Mouse (Mus musculus): ENCODE measurements around the gene Tsks.

The Tsks gene

DNA sequence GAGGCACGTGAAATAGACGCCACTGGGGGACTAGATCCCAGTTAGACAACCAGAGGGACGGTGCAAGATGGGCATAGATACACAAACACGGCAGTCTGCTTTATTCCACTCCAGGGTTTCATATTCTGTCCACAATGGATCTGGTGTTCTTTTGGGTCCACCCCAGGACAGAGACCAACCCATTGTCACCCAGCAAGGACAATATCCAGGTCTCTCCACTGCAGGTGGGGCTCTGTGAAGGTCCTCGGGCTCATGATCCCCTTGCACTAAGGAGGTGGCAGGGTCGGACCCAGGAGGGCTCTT lies 32.1 kb downstream of the Tsks start:
- no peak for DNase-seq (ENCODE audit: low read depth, low spot score)

DNA sequence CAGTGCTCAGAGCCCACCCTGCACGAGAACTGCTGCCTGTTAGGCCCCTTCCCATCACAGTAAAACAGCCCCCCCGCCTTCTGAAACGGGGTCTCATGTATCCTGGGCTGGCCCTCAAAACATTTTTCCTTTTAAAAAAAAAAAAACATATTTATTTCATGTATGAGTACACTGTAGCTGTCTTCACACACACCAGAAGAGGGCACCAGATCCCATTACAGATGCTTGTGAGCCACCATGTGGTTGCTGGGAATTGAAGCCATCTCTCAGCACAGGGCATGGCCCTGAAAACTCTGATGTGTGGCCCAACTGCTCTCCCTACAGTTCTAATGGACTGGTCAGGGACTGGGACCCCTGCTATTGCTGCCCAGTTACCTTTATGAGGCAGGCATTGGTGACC lies 35.3 kb downstream of the Tsks start:
- DNase-seq (ENCODE audit: low read depth, low spot score) = no peak

DNA sequence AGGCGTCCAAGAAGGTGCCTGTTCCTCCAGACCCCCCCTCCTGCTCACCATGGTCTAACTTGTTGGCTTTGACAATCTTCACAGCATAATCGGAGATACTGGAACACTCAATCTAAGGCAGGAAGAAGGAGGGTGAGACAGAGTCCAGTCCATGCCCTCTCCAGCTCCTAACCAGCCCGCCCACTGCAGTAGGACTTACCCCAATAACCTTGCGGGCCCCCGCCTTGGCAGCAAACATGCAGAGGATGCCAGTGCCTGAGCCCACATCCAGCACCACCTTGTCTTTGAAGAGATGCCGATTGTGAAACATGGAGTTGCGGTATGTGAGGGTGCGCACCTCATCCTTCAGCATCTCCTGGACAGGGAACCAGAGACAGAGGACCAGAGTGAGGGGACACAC lies 38.5 kb downstream of the Tsks start:
- DNase-seq (ENCODE audit: low read depth, low spot score) = no peak

DNA sequence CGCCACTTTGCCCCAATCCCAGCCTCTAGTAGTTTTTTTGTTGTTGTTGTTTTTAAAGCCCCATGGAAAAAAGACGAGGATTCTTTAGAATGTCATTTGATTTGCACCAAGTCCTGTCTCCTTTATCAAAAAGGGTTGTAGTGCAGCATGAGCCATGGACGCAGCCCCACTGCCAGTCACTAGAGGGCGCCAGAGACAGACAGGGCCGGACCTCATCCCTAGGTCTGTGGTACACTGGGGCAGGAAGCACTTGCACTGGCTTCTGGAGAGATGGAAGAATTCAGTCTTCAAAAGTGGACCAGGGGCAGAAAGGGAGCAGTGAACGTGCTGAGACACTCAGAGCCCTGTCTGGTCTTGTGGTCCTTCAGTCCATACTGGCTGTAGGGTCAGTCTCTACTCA lies 40.1 kb downstream of the Tsks start:
- no peak for DNase-seq (ENCODE audit: low read depth, low spot score)

DNA sequence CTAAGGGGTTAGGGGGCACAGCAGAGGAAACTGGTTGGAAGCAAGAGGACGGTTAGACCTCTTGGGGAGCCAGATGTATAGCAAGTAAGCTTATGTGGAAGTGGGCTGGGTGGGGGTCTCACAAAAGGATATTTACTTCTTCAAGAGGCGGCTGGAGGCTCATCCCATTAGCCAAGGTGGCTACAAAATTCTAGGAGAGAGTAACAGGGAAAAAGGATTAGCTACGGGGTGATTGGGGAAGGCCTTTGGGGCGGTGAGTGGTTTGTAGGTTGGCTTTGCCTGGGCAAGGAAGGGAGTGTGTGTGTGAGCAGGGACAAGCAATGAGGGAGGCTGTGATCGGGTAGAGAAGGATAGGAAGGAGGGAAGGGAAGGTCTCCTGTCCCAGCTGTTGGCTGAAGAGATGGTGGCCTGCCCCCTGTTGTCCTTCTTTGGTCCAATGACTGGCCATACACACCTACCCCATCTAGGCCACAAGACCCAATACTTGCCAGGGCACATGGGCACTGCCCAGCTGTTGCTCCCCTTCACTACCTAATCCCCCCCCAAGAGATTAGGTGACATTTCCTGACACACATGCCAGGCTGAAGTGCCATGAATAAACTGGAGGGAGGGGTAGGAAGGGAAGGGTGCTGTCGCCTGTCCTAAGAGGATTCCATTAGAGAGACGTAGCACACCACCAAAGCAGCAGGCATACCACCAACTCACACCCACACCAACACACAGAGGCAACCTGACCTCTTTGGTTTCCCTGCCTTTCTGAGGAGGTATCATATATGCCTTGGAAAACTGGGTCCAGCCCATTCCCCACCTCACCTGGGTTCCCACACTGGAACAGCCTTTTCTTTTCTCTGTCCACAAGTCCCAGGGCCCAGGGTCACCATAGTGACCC lies 41.2 kb downstream of the Tsks start:
- no peak for DNase-seq (ENCODE audit: low read depth, low spot score)

DNA sequence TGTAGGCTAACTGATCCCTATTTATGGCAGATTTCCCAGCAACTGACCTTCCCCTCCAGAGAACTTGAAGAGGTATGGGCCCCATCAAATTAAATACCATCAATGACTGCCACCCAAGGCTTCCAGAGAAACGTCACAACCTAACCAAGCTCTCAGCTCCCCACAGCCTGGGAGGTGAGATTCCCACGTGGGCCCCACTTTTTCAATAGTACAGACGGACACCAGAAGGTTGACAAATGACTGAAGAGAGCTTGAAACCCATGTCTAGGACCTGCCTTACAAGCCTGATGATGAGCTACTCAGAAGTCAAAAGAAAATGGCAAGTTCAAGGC lies 41.8 kb downstream of the Tsks start:
- no peak for DNase-seq (ENCODE audit: low read depth, low spot score)

DNA sequence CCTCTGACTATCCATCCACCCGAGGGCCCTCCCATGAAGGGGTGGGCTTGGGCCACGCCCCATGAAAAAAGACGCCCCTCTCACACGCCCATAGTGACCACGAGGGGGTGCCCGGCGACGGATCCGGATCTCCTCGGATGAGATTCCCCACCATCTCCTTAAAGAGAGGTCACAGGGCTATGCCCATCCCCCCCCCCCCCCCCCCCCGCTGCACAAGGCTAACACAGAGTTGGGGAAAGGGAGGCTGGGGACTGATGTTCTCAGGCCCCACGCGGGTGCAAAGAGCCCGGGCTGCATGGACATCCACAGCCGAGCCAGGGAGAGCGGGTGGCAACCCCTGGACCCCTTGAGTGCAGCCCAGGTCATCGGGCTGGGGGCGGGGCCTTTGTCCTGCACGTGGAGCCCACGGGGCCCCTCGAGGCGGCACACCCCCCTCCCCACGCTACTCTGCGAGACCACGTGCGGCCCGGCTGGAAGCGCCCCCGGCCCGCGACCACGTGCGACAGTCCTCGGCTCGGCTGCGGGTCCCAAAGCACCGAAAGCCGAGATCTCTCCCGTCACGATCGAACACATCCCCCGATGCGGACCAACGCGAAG lies 42.7 kb downstream of the Tsks start:
- no peak for DNase-seq (ENCODE audit: low read depth, low spot score)

DNA sequence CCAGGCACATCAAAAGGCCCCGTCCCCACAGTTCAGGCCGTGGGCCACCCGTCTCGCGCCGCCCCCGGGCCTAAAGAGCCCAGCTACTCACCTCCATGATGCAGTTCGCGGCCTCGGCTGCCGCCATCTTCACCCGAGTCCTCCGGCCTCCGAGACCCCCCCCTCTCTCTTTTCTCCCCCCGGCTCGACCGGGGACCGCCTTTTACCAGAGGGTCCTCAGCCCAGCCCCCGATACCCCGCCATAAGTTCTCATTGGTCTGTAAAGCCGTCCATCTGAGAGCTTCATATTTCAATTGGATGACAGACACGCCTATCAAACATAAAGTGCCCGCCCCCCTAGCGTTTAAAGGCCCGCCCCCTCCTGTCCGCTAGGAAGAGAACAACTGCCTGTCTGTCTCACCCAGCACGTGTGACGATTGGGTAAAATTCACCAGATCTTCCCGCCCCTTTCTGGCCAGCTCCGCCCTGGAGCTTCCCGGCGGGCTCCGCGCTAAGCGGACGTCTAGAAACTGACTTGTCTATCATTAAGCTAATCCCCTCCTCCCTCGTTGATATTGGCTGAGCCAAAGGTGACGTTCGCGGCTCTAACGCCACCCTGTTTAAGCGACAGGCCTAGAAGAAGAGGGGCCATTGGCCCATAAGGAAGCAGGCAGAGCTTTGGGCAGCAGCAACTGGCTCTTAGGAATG lies 43.3 kb downstream of the Tsks start, which contains the start of gene Prmt1:
Gene Prmt1, minus strand, starts transcription at position 377 of the 687 bp plus-strand sequence.
- DNase-seq (ENCODE audit: low read depth, low spot score) = peak; percentile 100

DNA sequence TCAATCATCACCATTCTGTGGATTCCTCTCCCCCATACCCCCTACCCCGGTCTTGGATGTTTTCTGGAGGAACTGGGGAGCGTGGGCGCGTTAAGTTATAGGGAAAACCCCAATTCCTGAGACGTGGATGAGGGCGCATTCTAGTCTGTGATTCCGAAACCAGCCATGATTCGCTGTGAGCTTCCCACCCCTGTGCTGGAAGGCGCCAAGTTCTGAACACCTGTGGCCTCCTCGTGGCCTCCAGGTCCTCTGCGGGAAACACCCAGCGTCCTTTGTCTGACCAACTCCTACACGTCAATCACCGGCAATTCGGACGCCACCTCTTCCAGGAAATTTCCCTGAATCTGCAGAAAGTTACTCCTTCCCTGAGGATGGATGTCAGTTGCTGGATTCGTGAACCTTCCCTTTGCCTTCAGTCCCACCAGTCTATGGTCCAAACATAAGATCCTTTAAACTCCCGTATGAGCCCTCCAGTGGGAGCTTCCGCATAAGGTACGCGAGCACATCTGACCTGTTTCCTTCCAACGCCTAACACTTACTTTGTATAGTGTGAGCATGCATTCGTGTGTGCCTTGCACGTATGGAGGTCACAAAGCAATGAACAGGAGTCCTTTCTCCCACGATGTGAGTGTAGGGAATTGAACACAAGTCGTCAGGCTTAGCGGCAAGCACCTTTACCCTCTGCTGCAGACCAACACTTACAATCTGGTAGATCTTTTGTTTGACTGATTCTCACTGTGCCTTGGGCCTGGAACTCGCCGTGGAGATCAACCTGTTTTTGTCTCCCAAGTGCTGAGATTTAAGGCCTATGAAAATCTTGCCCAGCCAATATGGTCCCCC lies 44.1 kb downstream of the Tsks start:
- no peak for DNase-seq (ENCODE audit: low read depth, low spot score)

DNA sequence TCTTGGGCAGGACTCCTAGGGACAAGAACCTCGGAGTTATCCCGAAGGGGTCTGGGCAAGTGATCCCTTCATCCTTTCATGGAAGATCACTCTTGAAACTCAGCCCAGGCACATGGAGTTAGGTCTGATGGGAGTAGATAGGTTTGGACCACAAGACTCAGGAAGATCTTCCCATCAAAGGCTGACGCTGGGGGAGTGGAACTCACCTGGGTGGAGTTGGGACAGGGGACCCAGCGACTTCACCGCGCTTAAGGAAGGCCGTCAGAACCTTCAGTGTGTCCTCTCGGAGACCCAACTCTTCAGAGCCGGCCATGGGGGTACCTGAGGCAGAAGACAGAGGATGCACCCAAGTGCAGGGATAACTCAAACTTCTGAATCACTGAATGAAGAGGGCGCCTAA lies 53.7 kb downstream of the Tsks start:
- DNase-seq (ENCODE audit: low read depth, low spot score) = no peak

DNA sequence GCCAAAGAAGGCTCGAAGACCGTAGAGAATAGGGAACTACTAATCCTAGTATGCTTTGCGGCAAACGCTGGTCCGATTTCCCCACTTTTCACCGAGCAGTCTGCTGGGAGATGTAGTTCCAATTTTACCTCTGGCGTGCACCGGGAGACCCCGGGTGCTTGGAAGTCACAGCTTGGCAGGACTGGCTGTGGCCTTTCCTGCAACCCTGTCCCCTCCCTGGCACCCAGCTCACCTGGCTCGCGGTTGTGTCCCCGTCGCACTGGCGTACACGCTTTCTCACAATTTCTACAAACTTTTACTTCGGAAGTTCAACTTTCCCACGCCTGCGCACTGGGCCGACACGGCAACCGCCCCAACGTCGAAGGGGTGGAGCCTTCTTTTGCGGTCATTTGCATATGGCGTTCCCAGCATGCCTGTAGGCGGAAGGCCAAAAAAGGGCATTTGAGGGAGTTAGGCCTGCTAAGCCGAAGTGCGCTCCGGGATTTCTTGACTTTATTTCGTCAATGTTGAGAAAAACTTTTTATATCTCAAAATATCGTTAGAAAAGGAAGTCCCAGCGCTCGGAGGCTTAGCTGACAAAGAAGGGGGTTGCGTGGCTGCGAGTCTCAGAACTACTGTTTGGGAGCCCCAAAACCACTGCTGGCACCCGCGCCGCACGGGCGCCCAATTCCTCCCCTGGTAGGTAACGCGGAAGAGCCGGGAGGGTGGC lies 54.4 kb downstream of the Tsks start, which contains the start of gene Irf3:
Gene Irf3, plus strand, starts transcription at position 418 of the 709 bp plus-strand sequence.
- peak; percentile 97 for DNase-seq (ENCODE audit: low read depth, low spot score)

DNA sequence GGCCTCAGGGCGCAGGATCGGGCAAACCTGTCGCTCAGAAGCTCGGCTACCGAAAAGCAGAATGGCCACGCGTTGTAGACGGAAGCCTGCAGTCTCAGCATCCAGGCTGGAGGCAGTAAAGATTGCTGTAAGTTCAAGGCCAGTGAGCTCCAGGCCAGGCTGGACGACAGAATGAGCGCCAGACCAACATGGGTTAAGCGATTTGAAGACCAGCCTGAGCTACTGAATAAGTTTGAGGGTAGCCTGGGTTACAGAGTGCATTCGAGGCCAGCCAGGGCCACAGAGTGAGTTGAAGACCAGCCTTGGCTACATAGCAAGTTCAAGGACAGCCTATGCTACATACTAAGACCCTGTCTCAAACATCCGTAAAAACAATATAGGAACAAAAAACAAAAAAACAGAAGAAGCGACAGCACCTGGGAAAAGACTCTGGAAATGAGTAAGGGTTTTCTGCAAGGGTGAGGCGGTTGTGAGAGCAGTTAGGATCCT lies 55.0 kb downstream of the Tsks start:
- no peak for DNase-seq (ENCODE audit: low read depth, low spot score)

DNA sequence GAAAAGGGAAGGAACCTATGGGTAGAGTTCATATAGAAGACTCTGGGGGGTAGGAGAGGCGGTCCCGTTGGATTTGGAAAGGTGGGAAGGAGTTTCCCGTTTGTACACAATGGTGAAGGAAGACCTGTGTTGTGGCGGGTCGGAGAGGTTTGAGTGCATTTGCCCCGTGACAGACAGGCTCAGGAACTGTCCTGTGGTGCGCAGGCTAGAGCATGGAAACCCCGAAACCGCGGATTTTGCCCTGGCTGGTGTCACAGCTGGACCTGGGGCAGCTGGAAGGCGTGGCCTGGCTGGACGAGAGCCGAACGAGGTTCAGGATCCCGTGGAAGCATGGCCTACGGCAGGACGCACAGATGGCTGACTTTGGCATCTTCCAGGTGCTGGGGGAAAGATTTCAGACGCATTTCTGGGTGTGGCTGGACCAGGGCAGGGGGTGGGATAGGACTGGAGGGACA lies 55.5 kb downstream of the Tsks start, which contains the start of gene Bcl2l12:
Gene Bcl2l12, minus strand, starts transcription at position 212 of the 455 bp plus-strand sequence.
- no peak for DNase-seq (ENCODE audit: low read depth, low spot score)

DNA sequence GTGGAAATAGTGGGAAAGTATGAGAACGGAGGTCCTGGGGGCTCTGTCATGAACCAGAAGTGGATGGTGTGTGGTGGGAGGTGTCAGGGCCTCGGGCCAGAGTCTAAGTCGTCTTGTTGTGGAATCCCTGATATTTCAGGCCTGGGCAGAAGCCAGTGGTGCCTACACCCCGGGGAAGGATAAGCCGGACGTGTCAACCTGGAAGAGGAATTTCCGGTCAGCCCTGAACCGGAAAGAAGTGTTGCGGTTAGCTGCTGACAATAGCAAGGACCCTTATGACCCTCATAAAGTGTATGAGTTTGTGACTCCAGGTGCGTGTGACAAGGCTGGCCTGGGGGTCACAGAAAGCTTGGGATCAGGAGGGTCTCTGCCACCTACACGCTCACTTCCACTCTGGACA lies 56.7 kb downstream of the Tsks start:
- DNase-seq (ENCODE audit: low read depth, low spot score) = no peak

DNA sequence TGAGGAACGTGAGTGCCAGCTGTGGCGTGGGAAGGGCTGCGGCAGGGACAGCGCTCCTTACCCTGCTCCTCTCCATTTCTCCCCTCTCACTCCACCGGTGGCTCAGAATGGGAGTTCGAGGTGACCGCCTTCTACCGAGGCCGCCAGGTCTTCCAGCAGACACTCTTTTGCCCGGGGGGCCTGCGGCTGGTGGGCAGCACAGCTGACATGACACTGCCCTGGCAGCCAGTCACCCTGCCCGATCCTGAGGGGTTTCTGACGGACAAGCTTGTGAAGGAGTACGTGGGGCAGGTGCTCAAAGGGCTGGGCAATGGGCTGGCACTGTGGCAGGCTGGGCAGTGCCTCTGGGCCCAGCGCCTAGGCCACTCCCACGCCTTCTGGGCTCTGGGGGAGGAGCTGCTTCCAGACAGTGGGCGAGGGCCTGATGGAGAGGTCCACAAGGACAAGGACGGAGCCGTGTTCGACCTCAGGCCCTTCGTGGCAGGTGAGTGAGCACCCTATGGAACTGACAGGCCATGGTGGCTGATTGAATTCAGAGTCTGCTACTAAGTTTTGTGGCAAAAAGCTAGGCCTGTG lies 57.6 kb downstream of the Tsks start:
- no peak for DNase-seq (ENCODE audit: low read depth, low spot score)

DNA sequence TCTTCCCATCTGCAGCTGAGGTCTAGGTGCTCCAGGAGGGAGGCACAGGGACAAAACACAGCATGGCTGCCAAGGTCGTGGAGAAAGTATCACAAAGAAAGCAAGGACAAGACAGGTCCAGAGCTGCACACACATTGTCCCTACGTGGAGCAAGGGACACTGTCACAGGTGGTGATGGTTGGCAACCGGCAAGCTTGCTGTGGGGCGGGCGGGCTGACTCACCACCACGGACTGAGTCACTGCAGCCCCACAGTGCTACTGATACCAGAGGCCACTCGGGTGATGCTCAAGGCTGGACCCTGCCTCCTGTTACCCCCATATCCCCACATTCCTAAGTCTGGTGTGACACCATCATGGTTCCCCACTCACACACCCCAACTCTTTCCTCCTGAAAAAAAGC lies 59.4 kb downstream of the Tsks start:
- no peak for DNase-seq (ENCODE audit: low read depth, low spot score)

DNA sequence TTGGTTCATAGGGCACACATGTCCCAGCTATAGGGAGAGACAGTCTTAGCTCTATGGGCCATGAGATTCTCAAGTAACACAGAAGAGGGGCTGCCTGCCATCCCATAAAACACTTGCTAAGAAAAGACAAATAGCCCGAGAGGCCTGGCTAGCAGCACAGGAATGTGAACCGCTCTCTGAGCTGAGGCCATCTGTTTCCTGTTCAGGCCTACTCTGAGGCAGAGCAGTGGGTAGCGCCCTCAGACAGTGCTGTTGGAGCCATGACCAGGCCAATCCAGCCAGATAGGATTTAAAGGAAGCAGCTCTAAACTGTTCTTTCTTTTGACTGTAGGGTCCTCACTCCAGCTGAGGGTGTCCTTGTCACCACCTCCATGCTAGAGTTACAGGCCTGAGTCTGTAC lies 61.5 kb downstream of the Tsks start:
- no peak for DNase-seq (ENCODE audit: low read depth, low spot score)

DNA sequence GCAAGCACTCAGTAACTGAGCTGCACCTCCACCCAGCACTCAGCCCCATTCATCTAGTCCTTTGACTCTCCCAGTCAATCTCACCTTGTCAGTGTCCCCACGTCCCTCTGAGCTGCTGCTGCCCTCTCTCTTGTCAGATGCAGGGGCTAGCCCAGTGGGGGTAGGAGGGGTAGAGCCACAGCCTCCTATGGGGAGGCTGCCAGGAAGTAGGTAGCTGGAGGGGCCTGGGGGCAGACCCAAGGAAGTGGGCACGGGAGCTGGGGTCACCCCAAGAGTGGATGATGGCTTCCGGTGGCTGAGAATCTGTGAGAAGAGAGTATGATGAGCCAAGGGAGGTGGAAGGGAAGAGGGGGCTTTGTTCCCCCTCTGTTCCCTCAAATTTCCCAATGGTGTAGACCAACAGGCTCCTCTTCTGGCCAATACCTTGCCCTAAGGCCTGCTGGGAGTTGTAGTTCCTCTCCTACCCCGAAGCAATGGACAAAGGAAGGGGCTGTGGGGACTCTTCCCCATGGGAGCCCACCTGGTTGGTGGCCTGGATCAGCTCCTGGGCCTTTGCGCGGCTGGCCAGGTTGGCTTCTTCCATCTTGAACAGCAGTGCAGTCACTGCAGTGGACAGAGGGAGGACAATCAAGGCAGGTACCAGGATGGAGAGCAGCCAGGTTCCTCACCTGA lies 62.5 kb downstream of the Tsks start:
- DNase-seq (ENCODE audit: low read depth, low spot score) = no peak

DNA sequence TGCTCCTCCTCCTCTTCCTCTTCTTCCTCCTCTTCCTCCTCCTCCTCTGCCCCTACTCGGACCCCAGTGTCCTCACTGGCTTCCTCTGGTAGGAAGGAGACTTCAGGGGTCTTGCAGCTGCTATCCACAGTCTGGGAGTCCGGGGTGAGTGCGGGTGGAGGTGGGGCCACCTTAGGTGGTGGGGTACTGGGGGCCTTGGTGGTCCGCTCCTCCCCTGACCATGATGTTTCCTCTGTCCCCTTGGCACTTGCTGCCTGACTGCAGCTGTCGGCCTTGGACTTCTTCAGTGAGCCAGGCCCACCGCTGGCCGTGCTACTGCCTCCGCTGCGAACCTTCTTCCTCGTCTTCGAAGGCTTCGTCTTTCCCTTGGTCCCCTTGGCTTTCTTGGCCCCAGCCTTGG lies 63.5 kb downstream of the Tsks start:
- DNase-seq (ENCODE audit: low read depth, low spot score) = no peak

DNA sequence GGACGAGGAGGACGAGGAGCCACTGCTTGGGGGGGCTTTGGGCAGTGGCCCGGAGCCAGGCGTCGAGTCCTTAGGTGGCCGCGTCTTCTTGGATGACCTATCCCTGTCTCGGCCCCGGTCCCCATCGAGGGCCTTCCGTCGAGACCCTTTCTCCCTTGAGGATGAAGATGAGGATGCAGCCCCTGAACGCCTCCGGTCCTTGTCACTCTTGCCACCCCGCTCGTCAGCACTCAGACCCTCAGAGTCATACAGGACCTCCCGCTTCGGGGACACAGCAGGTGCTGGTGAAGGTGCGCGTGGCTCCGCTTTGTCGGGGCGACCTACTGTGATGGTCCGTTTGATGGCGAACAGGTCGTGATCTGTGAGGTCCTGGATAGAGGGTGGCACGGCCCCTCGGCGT lies 64.1 kb downstream of the Tsks start:
- no peak for DNase-seq (ENCODE audit: low read depth, low spot score)

All from telencephalon, adult 2 months (tissue).